Mouse (Mus musculus): Measurements from ENCODE around the gene Slc9a6.

Slc9a6 gene

GRCm38 (mm10) chrX:56609623-56610317, at the start of gene Slc9a6:
Gene Slc9a6 (plus strand): TSS chrX:56609757.
- DNase-seq: peak; percentile 57

GRCm38 (mm10) chrX:56572465-56572864, 37.1 kb upstream of the Slc9a6 start:
- peak; percentile 9 for DNase-seq

- no peak for DNase-seq
Measured at GRCm38 (mm10) chrX:56578200-56578599, 31.4 kb upstream of the Slc9a6 start.

- no peak for DNase-seq
Measured at GRCm38 (mm10) chrX:56597219-56597886, 12.2 kb upstream of the Slc9a6 start.

- peak; percentile 89 for DNase-seq
Measured at GRCm38 (mm10) chrX:56597887-56598640, 11.5 kb upstream of the Slc9a6 start, which contains the start of gene Mmgt1. Gene Mmgt1 (minus strand): TSS chrX:56598069.

GRCm38 (mm10) chrX:56606536-56606935, 3.0 kb upstream of the Slc9a6 start:
- no peak for DNase-seq

- DNase-seq: no peak
Measured at GRCm38 (mm10) chrX:56607032-56607710, 2.4 kb upstream of the Slc9a6 start.

- DNase-seq: no peak
Measured at GRCm38 (mm10) chrX:56609285-56609622, 303 bp upstream of the Slc9a6 start.

- peak; percentile 4 for DNase-seq
Measured at GRCm38 (mm10) chrX:56610318-56610694, 749 bp downstream of the Slc9a6 start.

GRCm38 (mm10) chrX:56615236-56615635, 5.7 kb downstream of the Slc9a6 start:
- DNase-seq: no peak

- DNase-seq: no peak
Measured at GRCm38 (mm10) chrX:56636185-56636584, 26.6 kb downstream of the Slc9a6 start.

GRCm38 (mm10) chrX:56640066-56640465, 30.5 kb downstream of the Slc9a6 start:
- no peak for DNase-seq

GRCm38 (mm10) chrX:56649549-56650354, 40.2 kb downstream of the Slc9a6 start:
- DNase-seq: no peak

GRCm38 (mm10) chrX:56650355-56650652, 40.7 kb downstream of the Slc9a6 start:
- DNase-seq: no peak

GRCm38 (mm10) chrX:56650885-56651284, 41.3 kb downstream of the Slc9a6 start:
- no peak for DNase-seq

- no peak for DNase-seq
Measured at GRCm38 (mm10) chrX:56651738-56652137, 42.2 kb downstream of the Slc9a6 start.

GRCm38 (mm10) chrX:56655686-56656085, 46.1 kb downstream of the Slc9a6 start:
- DNase-seq: no peak

GRCm38 (mm10) chrX:56659286-56659685, 49.7 kb downstream of the Slc9a6 start:
- no peak for DNase-seq

GRCm38 (mm10) chrX:56661143-56661542, 51.6 kb downstream of the Slc9a6 start:
- DNase-seq: no peak

- no peak for DNase-seq
Measured at GRCm38 (mm10) chrX:56662316-56662715, 52.8 kb downstream of the Slc9a6 start.

- no peak for DNase-seq
Measured at GRCm38 (mm10) chrX:56663377-56663776, 53.8 kb downstream of the Slc9a6 start.

GRCm38 (mm10) chrX:56665226-56665973, 55.8 kb downstream of the Slc9a6 start:
- no peak for DNase-seq
